Mouse (Mus musculus) stomach, postnatal 0 days (tissue): ENCODE measurements around the gene Agpat4.

Experiments
- CTCF ChIP-seq: IDR thresholded peaks from 2 replicates; pipeline ENCODE4 v1.5.1; 2016; ENCODE audit warnings: antibody characterized with exemption, low read depth, mild to moderate bottlenecking, moderate library complexity
- EP300 ChIP-seq: optimal IDR thresholded peaks from 2 replicates; pipeline ENCODE3; 2016; ENCODE audit warnings: antibody characterized with exemption

- TF ChIP-seq EP300 (no peak), CTCF (no peak)
Observed at GRCm38 (mm10) chr17:12216224-12216623, 97.7 kb downstream of the Agpat4 start.
